Mouse (Mus musculus) brain, adult 2 months (tissue): ENCODE results near the gene Cep170.

Source experiments
- DNase-seq: peaks from one replicate; pipeline ENCODE4 v3.0.0; 2011; ENCODE audit warnings: low read depth, low spot score

The Cep170 gene

DNA sequence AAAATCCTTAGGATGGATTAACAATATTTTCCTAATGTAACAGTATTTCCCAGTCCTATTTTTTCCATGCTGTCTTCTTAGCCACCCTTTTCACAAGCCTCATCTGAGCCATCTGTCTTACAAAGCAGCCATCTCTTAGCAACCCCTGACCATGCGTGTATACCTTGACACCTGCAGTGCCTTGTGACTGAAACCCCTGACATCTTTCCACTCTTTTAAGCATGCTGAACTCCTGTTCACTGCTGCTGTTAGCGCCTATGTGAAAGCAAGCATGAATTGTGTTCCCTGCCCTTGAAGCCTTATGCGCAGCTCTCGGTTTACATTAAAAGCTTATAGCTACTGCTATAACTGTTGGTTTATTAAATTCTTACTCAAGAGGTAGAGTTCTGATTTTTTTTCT, 11.2 kb upstream of the Cep170 start:
- no peak for DNase-seq

DNA sequence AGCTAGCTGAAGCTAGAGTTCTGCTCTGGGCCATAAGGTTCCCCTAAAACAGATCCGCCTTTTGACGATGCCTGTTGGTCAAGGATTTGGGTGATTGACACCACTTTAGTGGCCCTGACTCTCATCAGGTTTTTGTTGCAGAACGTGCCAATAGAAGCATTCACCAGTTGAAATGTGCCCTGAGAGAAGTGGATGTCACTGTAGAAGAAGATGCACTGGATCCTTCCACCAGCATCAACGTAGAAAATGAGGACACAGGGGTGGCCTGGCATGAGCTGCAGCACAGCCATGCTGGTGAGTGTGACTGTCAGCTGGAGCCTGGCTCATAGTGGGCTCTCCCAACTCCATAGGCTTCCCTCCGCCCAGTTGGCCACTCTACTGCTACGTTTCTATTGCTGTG, 10.7 kb upstream of the Cep170 start:
- no peak for DNase-seq

DNA sequence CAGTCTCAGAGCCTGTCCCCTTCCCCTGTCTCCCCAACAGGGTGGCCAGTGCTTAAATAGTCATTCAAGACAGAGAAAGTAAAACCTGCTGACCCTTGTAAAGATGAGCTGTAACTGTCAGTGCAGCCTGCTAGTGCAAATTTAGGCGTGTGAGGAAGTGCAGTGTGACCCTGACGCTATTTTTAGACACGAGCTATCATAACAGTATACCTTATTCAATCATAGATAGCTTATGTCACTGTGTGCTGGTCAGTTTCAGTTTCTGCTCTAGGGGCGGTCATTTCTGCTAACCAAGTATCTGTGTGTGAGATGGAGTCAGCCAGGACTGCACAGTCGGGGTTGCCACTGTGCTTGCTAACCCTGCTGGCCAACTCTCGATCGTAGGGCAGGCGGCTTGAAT, 10.0 kb upstream of the Cep170 start:
- DNase-seq: no peak

DNA sequence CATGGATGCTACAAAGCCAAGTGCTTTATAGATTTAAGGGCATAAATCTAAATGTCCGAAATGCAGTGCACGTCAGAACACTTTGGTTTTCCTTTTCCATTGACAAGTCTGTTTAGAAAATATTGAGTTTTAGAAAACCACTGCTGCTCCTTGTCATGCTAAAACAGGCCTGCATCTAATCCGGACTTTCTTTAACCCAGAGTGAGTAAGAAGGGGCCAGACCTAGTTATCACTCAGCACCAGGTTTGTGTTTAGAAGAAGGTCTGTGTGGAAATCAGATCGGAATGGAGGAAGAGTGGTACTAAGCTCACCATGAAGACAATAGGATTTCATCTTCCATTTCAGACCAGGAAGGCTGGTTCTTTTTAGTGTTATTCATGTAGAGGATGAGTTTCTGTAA, 9.1 kb upstream of the Cep170 start:
- no peak for DNase-seq

DNA sequence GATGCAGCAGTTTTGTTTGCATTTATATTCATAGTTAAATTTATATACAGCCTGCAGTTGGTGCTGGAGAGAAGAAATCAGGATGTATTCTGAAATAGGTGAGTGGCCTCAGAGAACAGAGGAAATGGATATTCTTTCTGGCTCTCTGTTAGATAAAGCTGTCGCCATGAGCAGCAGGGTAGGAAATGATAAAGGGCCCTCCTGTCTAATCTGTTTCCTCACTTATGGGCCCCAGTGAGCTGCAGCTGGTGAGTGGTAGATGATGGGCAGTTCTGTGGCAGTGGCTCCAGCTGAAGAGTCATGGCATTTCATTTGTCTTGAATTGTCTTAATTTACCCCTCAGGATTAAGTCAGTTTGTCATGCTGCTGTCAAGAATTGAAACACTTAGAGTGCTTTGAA, 8.1 kb upstream of the Cep170 start:
- no peak for DNase-seq

DNA sequence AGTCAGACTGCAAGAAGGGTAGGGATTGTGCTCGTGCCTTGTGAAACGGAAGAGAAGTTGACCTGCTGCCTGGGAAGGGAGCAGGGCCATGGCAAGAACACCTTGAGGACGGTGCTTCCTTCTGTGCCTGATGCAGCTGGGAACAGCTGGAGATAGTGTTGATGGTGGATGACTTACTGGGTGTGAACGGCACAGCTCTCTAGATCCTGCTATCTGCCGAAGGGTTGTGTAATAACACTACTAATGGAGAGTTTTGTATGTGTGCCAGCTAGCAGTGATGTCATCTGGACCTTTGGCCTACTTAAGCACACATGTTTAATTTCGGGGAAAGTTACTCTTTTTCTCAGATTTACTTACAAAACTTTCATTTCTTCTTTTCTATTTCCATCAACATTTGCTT, 4.9 kb upstream of the Cep170 start:
- DNase-seq: peak; percentile 20

DNA sequence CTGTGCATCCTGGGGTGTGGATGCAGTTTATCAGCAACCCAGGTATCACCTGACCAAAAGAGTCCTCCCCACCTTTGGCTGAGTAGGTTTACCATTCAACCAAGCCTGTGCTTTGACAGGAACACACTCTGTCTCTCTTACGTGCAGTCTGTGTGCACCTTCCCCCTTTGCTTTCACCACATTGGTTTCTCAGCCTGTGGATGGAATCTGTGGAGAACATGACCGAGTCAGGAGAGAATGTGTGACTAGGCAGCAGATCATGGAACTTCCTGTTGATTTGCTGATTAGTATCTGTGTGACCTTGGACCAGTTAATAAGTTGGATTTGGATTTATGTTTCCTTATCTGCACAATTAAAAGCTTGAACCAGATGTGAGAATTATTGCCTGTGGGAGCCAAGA, 4.3 kb upstream of the Cep170 start:
- no peak for DNase-seq

DNA sequence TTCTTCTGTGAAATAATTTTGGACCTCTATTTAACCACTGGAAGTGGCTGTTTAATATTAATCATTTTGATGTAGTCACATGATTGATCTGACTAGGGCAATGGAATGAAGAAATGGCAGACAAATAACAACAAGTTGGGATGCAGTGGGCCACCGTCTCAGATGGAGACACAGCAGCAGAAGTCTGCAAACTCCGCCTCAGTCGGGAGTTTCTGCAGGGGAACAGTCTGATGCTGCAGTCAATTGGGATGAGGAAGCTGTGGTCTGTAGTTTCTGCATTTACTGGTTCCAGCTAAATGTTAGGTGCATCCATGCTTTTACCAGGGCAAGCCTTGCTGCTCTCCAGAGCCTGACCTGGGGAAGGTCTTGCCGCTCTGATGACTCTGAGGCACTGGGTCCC, 2.9 kb upstream of the Cep170 start:
- DNase-seq: no peak

DNA sequence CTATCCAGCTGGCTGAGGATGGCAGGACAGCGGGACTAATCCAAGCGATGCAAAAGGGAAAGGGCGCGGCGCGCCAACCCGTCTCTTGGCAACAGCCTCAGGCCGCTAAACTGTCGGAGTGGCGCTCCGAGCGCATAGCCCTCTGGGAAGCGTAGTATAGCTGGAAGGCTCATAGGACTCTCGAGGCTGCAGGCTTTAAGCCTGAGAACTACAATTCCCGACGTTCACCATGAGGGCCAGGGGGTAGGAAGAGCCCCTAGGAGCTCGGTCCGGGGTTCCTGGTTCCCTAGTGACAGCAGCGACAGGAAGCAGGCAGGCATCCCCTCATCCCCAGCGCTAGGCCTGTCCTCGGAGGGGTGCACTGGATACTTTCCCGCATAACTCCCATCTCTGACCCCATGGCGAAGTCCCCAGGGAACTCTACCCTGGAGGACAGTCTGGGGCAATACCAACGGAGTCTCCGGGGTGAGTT, 760 bp upstream of the Cep170 start, which contains the start of gene Sdccag8:
Sdccag8 (plus strand) TSS at position 70 of the 472 bp plus-strand sequence.
- peak; percentile 99 for DNase-seq

DNA sequence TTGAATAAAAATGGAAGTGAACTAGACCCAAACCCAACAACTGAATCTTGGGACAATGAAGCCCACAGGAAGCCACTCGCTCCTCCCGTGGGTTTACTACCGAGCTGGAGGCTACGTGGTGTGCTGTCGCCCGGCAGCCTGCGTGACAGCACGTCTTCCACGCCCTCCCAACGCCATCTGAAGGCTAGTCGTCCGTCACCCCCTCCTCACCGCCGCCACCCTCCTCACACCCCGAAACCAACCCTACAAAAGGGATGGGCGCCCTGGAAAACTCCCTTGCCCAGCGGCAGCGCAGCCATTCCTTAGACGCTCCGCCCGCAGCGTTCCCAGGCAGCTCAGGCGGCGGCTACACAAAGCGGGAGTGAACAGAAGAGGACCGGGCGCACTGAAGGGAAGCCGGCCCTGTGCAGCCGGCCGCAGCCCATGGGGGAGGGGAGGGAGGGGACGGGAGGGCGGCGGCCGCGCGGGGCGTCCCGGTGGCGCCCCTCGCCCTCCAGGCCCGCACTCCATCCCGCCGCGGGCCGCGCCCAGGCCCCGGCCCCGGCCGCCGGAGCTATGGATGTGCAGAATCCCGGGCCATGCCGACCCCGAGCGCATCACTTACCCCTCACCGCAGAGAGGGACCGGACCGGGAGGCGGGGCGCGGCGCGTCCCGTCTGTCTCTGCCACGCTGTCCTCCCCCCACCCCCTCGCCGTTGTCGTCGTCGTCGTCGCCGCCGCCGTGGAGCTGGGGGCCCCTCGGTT, 403 bp downstream of the Cep170 start:
- peak; percentile 87 for DNase-seq

DNA sequence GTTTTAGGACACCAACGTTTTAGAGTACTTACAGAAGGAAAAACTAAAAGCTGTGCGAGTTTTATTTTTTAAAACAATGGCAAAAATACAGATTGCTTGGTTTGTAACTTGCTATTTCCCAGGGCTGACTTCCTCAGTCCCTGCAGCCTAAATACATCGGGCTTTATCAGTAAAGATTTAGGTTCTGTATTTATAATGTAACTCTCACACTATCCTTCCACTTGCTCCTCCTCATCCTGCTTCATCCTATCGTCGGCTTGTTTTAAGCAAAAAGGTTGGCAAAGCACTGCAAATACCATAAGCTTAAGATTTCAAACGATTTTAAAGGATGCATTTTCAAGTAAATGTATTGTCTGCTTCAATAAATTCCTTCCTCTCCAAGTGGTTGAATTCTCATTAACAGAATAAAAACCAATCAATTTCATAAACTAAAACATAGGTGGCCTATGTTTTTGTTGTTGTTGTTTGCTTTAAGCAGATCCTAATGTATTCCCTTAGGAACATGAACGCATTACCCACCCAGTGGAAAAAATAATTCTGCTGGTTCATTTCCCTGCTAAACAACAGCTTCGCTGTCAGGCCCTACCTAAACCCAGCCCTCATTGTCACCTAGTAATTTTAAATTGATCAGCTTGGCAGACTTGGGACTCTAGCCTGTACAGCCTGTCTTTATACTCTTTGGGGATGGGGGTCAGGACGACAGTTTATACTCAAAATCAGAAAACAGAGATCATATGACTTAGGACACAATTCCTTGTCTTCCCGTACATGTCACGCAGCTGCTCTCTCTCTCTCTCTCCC, 1.2 kb downstream of the Cep170 start:
- DNase-seq: peak; percentile 22

DNA sequence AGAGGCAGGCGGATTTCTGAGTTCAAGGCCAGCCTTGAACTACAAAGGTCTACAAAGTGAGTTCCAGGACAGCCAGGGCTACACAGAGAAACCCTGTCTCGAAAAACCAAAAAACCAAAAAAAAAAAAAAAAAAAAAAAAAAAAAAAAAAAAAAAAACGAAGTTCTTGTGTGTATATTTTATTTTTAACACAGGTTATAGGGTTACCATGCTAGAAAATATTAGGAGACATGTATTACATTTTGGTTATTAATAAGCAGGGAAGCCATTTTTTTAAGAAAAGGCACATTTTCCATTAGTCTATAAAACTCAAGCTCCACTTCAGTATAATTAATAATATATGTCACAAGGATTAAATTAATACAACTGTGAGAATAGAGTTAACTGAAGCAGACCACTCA, 2.0 kb downstream of the Cep170 start:
- DNase-seq: no peak

DNA sequence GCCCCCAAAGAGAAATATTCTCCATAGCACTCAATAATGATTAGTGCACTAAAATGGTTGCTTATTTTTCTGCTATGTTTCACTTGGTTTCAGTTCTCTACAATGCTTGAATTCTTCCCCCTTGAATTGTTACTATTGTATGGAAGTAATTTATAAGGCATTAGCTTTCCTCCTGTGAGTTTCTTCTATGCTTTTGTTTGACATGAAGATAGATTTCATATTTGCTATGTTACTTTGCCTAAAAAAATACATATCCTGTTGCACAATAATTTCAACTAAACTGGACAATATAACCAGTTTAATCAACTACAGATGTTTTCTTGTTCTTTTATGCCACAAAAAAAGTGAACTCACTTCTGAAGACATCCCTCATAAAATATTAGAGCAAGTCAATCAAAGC, 3.7 kb downstream of the Cep170 start:
- DNase-seq: no peak

DNA sequence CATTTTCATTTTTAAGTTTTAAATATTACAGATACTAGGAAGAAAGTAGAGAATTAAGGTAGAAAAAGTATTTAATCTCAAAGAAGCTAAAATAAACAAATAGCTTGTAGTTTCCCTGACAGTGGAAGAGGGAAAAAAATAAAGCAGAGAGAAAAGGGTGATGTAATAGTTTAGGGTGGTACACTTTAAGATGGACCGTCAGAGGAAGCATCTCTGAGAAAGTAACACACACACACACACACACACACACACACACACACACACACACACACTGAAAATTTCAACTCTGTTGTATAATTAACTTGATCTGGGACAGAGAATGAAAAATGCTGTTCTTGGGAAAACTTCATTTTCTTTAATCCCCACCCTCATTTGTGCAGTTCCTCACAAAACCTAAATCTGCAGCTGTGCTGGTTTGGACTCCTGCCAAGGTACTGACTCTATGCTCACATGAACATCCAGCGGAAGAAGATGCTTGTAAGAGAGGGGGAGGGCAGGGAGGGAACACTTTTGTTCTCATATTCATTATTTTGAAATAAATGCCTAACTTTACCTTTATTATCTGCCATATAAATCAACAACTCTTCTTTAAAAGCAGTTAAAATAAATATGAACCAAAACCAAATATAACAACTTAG, 13.0 kb downstream of the Cep170 start:
- peak; percentile 93 for DNase-seq

DNA sequence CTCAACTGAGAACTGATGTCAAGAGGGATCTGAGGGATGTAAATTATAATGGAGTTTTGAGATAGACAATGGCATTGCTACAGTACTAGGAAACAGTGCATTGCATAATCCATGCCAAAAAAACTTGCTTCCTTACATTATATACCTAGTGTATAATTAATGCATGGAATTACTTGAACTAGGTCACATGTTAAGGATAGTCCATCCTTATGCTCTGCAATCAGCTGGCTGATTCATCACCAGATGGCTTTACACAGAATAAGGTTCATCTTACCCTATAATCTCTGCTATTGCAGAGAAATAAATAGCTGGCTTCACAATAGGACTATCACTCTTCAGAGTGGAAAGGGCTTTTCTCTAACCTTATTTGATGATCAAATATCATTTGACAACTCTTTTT, 15.2 kb downstream of the Cep170 start:
- DNase-seq: peak; percentile 78

DNA sequence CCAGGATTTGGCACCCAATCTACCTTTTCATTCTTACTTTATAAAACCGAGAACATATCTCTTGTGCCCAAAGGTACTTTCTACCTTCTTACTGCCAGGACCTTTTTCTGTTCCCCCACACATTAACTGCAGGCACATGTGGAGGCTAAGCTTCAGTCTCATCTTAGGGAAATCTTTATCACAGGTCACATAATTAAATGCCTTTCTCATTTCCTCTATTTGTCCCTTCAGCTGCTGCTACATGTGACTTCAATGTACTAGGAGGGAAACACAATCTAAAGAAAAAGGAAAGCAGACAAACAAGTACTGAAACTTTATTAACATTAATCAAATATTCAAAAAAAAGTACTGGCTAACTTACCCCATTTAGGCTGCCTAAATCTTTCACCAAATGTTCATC, 21.7 kb downstream of the Cep170 start:
- DNase-seq: no peak

DNA sequence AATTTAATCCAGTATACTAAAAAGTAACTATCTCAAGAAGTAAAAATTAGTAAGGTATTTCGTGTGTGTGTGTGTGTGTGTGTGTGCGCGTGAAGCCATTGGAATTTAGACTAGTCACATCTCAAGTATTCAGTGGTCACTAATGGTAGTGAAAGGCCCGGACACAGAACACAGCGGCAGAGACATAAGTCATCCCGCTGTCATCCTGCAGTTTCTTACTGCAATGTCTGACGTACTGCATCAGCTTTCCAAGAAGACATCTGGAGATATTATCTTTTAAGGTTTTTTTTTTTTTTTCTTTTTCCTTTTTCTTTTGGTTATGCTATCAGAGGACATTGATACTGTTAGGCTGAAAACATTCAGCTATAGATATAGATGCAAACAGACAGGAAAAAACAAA, 24.5 kb downstream of the Cep170 start:
- DNase-seq: no peak

DNA sequence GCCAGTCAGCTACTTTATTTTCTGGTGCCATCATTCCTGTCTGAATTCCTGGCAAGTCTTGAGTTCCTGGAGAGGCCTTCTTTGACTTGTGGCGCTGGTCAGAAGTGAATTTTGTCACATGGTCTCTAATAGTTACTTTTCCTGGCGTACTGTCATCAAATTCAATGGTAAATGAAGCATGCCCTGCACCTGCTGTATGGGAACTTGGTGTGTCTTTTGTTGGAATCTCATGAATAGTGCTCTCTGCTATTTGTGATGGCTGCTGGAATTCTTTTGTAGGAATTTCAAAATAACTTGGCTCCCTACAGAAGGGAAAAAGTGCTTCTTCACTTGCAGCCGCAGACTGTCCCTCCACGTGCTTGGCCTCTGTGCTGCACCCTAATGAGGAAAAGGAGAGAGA, 39.3 kb downstream of the Cep170 start:
- no peak for DNase-seq

DNA sequence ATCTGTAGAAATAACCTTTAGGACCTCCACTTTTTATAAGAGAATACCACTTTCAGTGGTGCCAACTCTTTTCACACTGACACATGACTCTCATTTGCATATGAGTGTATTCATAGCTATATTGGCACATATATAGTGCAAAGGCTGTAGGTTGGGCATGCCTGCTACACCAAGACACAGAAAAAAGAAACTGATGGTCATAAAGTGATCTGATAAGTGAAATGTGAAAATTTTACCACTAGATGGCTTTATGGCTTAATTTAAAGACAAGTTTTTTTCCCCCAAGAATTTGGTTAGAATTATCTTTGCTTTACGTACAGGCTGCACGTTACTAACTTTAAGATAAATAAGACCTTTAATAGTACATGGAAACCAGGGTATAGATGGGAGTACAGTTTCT, 51.6 kb downstream of the Cep170 start:
- DNase-seq: no peak

DNA sequence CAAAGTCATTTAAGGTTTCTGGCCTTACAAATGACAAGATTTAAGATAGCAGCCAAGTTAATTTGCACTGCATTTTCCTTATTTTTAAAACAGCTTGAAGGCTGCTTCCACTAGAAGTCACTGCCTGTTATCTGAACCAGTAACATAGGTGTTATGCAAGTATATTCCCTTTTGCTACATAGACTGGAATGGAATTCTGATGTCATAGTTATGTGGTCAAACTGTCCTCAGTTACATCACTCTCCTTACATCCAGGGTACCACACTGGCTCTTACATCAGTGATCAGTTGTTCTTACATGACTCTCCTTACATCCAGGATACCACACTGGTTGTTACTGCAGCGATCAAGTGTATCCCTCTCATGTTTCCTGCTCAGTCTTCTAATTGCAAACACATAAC, 53.2 kb downstream of the Cep170 start:
- no peak for DNase-seq

DNA sequence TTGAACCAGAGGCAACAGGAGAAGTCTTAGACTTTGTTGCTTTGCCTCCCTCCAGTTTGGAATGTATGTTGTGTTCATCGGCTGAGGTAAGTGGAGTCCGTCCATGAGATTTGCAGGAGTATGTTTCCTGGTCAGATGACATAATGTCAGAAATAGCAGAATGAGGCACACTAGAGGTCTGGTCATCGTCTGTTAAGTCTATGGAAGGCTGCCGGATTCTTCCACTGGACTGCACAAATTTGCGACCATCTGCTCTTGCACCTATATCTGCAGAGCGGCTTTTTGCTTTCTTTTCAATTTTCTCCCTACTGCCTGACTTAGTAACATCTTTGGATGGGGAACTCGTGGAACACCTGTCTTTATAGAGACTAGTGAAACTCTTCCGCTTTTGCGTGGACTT, 58.3 kb downstream of the Cep170 start:
- DNase-seq: peak; percentile 94

DNA sequence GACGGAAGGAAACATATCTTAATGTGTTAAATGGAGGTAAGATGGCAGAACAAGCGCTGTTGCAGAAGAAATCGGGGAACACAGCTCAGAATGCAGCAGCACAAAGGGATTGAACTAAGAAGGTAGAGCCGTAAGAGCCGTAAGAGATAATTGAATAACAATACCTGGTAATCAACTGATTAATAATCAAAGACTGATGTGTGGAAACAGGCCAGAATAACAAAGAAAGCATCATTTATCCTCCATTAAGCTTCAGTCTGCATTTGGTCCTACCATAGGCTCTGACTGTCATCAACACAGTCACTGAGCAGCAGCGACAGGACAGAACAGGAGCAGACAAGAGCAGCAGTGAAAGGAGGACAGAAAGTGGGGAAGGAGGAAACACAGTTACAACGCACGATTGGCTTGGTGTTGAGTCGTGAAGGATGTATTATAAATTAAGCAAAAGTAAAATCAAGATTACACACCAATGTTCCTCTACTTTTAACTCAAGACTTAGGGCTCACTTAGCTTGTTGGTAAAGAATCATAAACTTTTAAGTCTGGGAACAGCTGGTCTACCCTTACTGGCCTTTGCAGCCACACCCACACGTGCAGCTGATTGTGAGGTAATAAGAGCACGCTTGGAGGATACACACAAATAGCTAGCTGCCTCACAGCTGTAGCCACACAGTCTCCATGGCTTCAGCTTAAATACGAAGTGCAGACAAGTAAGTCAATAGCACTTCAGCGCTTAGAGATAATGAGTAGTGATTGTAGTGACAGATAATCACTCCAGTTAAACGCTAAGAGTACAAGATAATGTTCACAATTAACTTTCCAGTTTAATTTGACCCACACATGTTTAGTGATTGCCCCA, 59.8 kb downstream of the Cep170 start:
- DNase-seq: peak; percentile 44
